Mouse (Mus musculus) midbrain, embryonic 11.5 days (tissue): ENCODE data around the gene Gm9507. TPM values are rescaled to one million over a fixed set of nuclear protein-coding genes. Genes with fewer than 3 reads are reported as not detected.
"Not testable (repeated sequence)": the region's sequence is repeated elsewhere in the genome, so short reads cannot be mapped to it uniquely, and the experiment has no call there.

ENCODE experiments used
- ATAC-seq: fragments of 200-750 bp; cut with Nextera tagmentation; 2 replicates; pipeline ENCODE4 v1.8.0; 2017; ENCODE audit warnings: moderate TSS enrichment, moderate library complexity; ENCODE audit not compliant: low FRiP score
- DNase-seq: peaks from one replicate; pipeline ENCODE4 v3.0.0; 2015; ENCODE audit warnings: low spot score; ENCODE audit errors: missing footprints
- H3K27ac ChIP-seq: fragments of 300-500 bp; sonication (generic); 2 replicates; pipeline ENCODE4 v1.5.1; 2014; ENCODE audit warnings: low read depth, low read length
- H3K27me3 ChIP-seq: fragments of 300-500 bp; sonication (generic); 2 replicates; pipeline ENCODE4 v1.6.1; 2014; ENCODE audit warnings: mild to moderate bottlenecking, low read length, moderate library complexity, mixed read lengths; ENCODE audit not compliant: control insufficient read depth, insufficient read depth
- H3K36me3 ChIP-seq: fragments of 300-500 bp; sonication (generic); 2 replicates; pipeline ENCODE4 v1.6.1; 2014; ENCODE audit warnings: mild to moderate bottlenecking, low read length, moderate library complexity, mixed read lengths; ENCODE audit not compliant: control insufficient read depth, insufficient read depth
- H3K4me1 ChIP-seq: fragments of 300-500 bp; sonication (generic); 2 replicates; pipeline ENCODE4 v1.6.1; 2014; ENCODE audit warnings: low read length; ENCODE audit not compliant: control insufficient read depth, insufficient read depth
- H3K4me2 ChIP-seq: fragments of 300-500 bp; sonication (generic); 2 replicates; pipeline ENCODE4 v1.6.1; 2014; ENCODE audit warnings: mild to moderate bottlenecking, moderate library complexity
- H3K4me3 ChIP-seq: fragments of 300-500 bp; sonication (generic); 2 replicates; pipeline ENCODE4 v1.5.1; 2014; ENCODE audit warnings: low read depth, low read length
- H3K9ac ChIP-seq: fragments of 300-500 bp; sonication (generic); 2 replicates; pipeline ENCODE4 v1.6.1; 2014; ENCODE audit warnings: low read length
- H3K9me3 ChIP-seq: fragments of 300-500 bp; sonication (generic); 2 replicates; pipeline ENCODE4 v1.6.1; 2016; ENCODE audit warnings: low read length; ENCODE audit not compliant: control insufficient read depth
- WGBS: fragments of 180-500 bp; shearing (Covaris S2); extraction: QIAGEN DNeasy Blood & Tissue Kit; methylation state at CpG from one replicate; pipeline ENCODE4 v1.1.7; 2014; 5-methylcytosine and 5-hydroxymethylcytosine counted together
- polyA plus RNA-seq: library from polyadenylated mRNA; unstranded; fragments of >200 nt; fragmentation: Nextera tagmentation; extraction: Ambion mirVana; gene quantifications from 2 replicates; pipeline ENCODE4 v1.2.1, GENCODE M21; 2014

Gene Gm9507
- polyA plus RNA-seq, 1 experiment from 2014 or later: not detected

DNA sequence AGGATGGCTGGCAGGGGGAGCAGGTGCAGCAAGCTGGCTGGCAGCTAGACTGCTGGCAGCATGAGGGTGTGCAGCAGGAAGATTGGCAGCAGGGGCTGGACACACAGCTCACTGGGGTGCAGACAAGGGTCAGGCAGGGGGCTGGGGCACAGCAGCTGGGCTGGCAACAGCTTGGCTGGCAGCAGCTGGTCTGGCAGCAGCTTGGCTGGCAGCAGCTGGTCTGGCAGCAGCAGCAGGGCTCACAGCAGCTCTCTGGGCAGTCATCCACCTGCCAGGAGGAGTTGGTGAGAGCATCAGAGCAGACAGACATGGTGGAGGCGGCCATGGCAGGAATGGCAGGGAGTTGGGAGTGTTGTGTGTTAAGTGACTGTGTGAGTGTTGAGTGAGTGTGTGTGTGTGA, 23.8 kb downstream of the Gm9507 start, which contains the start of gene Gm7137:
Gene Gm7137, minus strand, starts transcription at position 325 of the 400 bp plus-strand sequence.
- H3K9ac ChIP-seq, DNase-seq, H3K4me3 ChIP-seq, H3K4me2 ChIP-seq, H3K36me3 ChIP-seq, ATAC-seq, H3K27ac ChIP-seq, H3K27me3 ChIP-seq, H3K4me1 ChIP-seq, H3K9me3 ChIP-seq: not testable (repeated sequence)
- WGBS: no CpG with 5 or more reads among the region's 1 CpGs

GRCm38 (mm10) chr10:77783396-77783795, 28.2 kb downstream of the Gm9507 start:
- H3K4me2 ChIP-seq, H3K9me3 ChIP-seq, H3K9ac ChIP-seq, H3K27me3 ChIP-seq, H3K4me3 ChIP-seq, ATAC-seq, DNase-seq, H3K27ac ChIP-seq, H3K36me3 ChIP-seq, H3K4me1 ChIP-seq: not testable (repeated sequence)
- 100% methylated on average over 1 of the region's 3 CpGs for WGBS

- WGBS: no CpG with 5 or more reads among the region's 1 CpGs
- not testable (repeated sequence) for H3K4me3 ChIP-seq, H3K36me3 ChIP-seq, H3K4me1 ChIP-seq, DNase-seq, H3K27ac ChIP-seq, H3K27me3 ChIP-seq, H3K4me2 ChIP-seq, H3K9ac ChIP-seq, H3K9me3 ChIP-seq, ATAC-seq
Measured at GRCm38 (mm10) chr10:77782442-77782841, 29.2 kb downstream of the Gm9507 start, which contains the start of gene Gm3250. TSS of gene Gm3250 (minus strand) at chr10:77782542.

GRCm38 (mm10) chr10:77776844-77777243, 34.8 kb downstream of the Gm9507 start, which contains the start of gene Gm7138:
TSS of gene Gm7138 (minus strand) at chr10:77776944.
- not testable (repeated sequence) for H3K9me3 ChIP-seq, H3K36me3 ChIP-seq, H3K27me3 ChIP-seq, H3K27ac ChIP-seq, H3K9ac ChIP-seq, H3K4me2 ChIP-seq, H3K4me1 ChIP-seq, ATAC-seq, DNase-seq, H3K4me3 ChIP-seq
- WGBS: 62% methylated on average over 1 of the region's 1 CpGs

GRCm38 (mm10) chr10:77772142-77772541, 39.5 kb downstream of the Gm9507 start:
- not testable (repeated sequence) for H3K27ac ChIP-seq, H3K4me3 ChIP-seq, H3K9me3 ChIP-seq, H3K4me1 ChIP-seq, H3K4me2 ChIP-seq, H3K36me3 ChIP-seq, H3K27me3 ChIP-seq, H3K9ac ChIP-seq, DNase-seq, ATAC-seq
- WGBS: 75% methylated on average over 1 of the region's 3 CpGs

DNA sequence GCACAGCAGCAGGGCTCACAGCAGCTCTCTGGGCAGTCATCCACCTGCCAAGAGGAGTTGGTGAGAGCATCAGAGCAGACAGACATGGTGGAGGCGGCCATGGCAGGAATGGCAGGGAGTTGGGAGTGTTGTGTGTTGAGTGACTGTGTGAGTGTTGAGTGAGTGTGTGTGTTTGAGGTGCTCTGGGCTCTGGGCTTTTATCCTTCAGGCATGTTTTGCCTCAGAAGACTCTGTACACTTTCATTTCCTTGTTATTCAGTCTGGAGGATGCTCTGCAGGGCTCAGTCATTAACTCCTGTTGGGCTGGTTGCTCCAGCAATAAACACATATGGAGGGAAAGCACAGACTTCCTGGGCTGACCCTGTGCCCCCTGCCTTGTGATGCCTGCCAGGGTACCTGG, 40.4 kb downstream of the Gm9507 start, which contains the start of gene Gm3238:
Gene Gm3238, minus strand, starts transcription at position 101 of the 400 bp plus-strand sequence.
- not testable (repeated sequence) for DNase-seq, H3K4me1 ChIP-seq, H3K9ac ChIP-seq, H3K27ac ChIP-seq, ATAC-seq, H3K36me3 ChIP-seq, H3K4me3 ChIP-seq, H3K9me3 ChIP-seq, H3K4me2 ChIP-seq, H3K27me3 ChIP-seq
- WGBS: no CpG with 5 or more reads among the region's 1 CpGs

DNA sequence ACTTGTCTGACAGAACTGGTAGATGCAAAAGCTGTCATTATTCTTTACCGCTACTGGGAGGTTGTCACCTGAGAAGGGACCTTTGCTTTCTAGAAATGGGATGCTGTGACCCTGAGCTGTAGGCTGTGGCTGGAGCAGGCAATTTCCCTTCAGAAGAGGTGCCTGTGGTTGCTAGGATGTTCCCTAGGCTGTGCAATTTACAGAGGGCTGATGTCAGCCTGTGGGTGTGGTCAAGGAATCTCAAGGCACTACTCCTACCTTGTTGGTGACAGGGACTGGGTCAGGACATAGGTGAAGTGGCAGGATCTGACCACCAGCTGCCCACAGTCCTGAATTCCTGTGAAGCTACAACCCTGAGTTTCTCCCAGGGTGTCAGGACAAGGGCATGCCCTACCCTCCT, 41.9 kb downstream of the Gm9507 start:
- Histone ChIP-seq H3K27me3 (no peaks in the 10 kb centered on the region), H3K4me1 (no peaks in the 10 kb centered on the region), H3K9me3 (no peaks in the 10 kb centered on the region), H3K4me3 (no peak overlapping the region), H3K4me2 (no peak overlapping the region), H3K9ac (no peak overlapping the region), H3K36me3 (no peaks in the 10 kb centered on the region), H3K27ac (no peak overlapping the region)
- no peak for DNase-seq
- no peak for ATAC-seq
- WGBS: 74% methylated on average over 1 of the region's 1 CpGs

Other genes with a start within 250 kb of the Gm9507 start
- gene Pttg1ip, start 230.1 kb downstream of the Gm9507 start, polyA plus RNA-seq: 68.5 and 73.2 TPM in 2 replicates
- gene Sumo3, start 205.7 kb downstream of the Gm9507 start, polyA plus RNA-seq: 338 and 353 TPM in 2 replicates
- 2.4 TPM in 1 of 2 replicates, not detected in the other for gene Gm49325, start 205.6 kb downstream of the Gm9507 start, polyA plus RNA-seq
- 42.8 and 47.6 TPM in 2 replicates for gene Ube2g2, start 189.6 kb downstream of the Gm9507 start, polyA plus RNA-seq
- gene Tspear, start 125.3 kb downstream of the Gm9507 start, polyA plus RNA-seq: 0.72 and 1.2 TPM in 2 replicates
- gene Gm19402, start 121.1 kb downstream of the Gm9507 start, polyA plus RNA-seq: not detected in 2 replicates
- gene Gm9508, start 114.6 kb downstream of the Gm9507 start, polyA plus RNA-seq: not detected in 2 replicates
- gene Gm10272, start 105.2 kb downstream of the Gm9507 start, polyA plus RNA-seq: not detected in 2 replicates
- not detected in 2 replicates for gene Gm10024, start 100.4 kb downstream of the Gm9507 start, polyA plus RNA-seq
- not detected in 2 replicates for gene Gm10142, start 96.0 kb downstream of the Gm9507 start, polyA plus RNA-seq
- gene Krtap12-1, start 91.2 kb downstream of the Gm9507 start, polyA plus RNA-seq: not detected in 2 replicates
- gene Gm10100, start 85.4 kb downstream of the Gm9507 start, polyA plus RNA-seq: not detected in 2 replicates
- not detected in 2 replicates for gene Gm18596, start 69.2 kb downstream of the Gm9507 start, polyA plus RNA-seq
- not detected in 2 replicates for gene Gm9736, start 60.5 kb downstream of the Gm9507 start, polyA plus RNA-seq
- gene Gm3233, start 52.2 kb downstream of the Gm9507 start, polyA plus RNA-seq: not detected in 2 replicates
- not detected in 2 replicates for gene Gm3238, start 40.5 kb downstream of the Gm9507 start, polyA plus RNA-seq
- not detected in 2 replicates for gene Gm7138, start 34.9 kb downstream of the Gm9507 start, polyA plus RNA-seq
- gene Gm3250, start 29.3 kb downstream of the Gm9507 start, polyA plus RNA-seq: not detected in 2 replicates
- not detected in 2 replicates for gene Gm7137, start 23.6 kb downstream of the Gm9507 start, polyA plus RNA-seq
- not detected in 2 replicates for gene Gm9639, start 16.8 kb downstream of the Gm9507 start, polyA plus RNA-seq
- gene Gm19668, start 12.7 kb downstream of the Gm9507 start, polyA plus RNA-seq: not detected in 2 replicates
- gene Gm2696, start 2.8 kb upstream of the Gm9507 start, polyA plus RNA-seq: not detected in 2 replicates
- gene Krtap10-4, start 15.3 kb upstream of the Gm9507 start, polyA plus RNA-seq: not detected in 2 replicates
- gene Krtap10-10, start 24.1 kb upstream of the Gm9507 start, polyA plus RNA-seq: not detected in 2 replicates
- gene Gm36176, start 35.0 kb upstream of the Gm9507 start, polyA plus RNA-seq: not detected in 2 replicates
- gene Gm10318, start 41.0 kb upstream of the Gm9507 start, polyA plus RNA-seq: not detected in 2 replicates
- not detected in 2 replicates for gene Gm3285, start 50.1 kb upstream of the Gm9507 start, polyA plus RNA-seq
- 2.7 and 2.8 TPM in 2 replicates for gene Lrrc3, start 90.7 kb upstream of the Gm9507 start, polyA plus RNA-seq
- gene Trpm2, start 158.7 kb upstream of the Gm9507 start, polyA plus RNA-seq: 0.75 and 1.5 TPM in 2 replicates
- 32.3 and 36.5 TPM in 2 replicates for gene 1810043G02Rik, start 166.7 kb upstream of the Gm9507 start, polyA plus RNA-seq
- gene Pfkl, start 198.2 kb upstream of the Gm9507 start, polyA plus RNA-seq: 96.9 and 103 TPM in 2 replicates
- not detected in 2 replicates for gene Dnmt3l, start 230.1 kb upstream of the Gm9507 start, polyA plus RNA-seq
- 0.10 TPM in 1 of 2 replicates, not detected in the other for gene Aire, start 231.8 kb upstream of the Gm9507 start, polyA plus RNA-seq